Mouse (Mus musculus) liver, embryonic 13.5 days (tissue): ENCODE results near the gene Lims1. TPM values are rescaled to one million over a fixed set of nuclear protein-coding genes. Genes with fewer than 3 reads are reported as not detected.
"Not testable (repeated sequence)": the region's sequence is repeated elsewhere in the genome, so short reads cannot be mapped to it uniquely, and the experiment has no call there.

ENCODE experiments used
- ATAC-seq: fragments of 200-750 bp; cut with Nextera tagmentation; 2 replicates; pipeline ENCODE4 v1.8.0; 2017; ENCODE audit warnings: low read depth, mild to moderate bottlenecking, moderate number of reproducible peaks, moderate library complexity
- DNase-seq: peaks from one replicate; pipeline ENCODE4 v3.0.0; 2022
- H3K27ac ChIP-seq: fragments of 300-500 bp; sonication (generic); 2 replicates; pipeline ENCODE4 v1.5.1; 2015; ENCODE audit warnings: moderate library complexity, mild to moderate bottlenecking, inconsistent platforms
- H3K27me3 ChIP-seq: fragments of 300-500 bp; sonication (generic); 2 replicates; pipeline ENCODE4 v1.6.1; 2015; ENCODE audit warnings: mild to moderate bottlenecking, inconsistent platforms
- H3K36me3 ChIP-seq: fragments of 300-500 bp; sonication (generic); 2 replicates; pipeline ENCODE4 v1.6.1; 2015; ENCODE audit warnings: mild to moderate bottlenecking, inconsistent platforms
- H3K4me1 ChIP-seq: fragments of 300-500 bp; sonication (generic); replicated peaks from 2 replicates; pipeline ENCODE4 v1.6.1; 2015; ENCODE audit warnings: inconsistent platforms
- H3K4me2 ChIP-seq: fragments of 300-500 bp; sonication (generic); 2 replicates; pipeline ENCODE4 v1.6.1; 2015; ENCODE audit warnings: inconsistent platforms, mild to moderate bottlenecking, moderate library complexity
- H3K4me3 ChIP-seq: fragments of 300-500 bp; sonication (generic); replicated peaks from 2 replicates; pipeline ENCODE4 v1.5.1; 2015; ENCODE audit warnings: mild to moderate bottlenecking, inconsistent platforms
- H3K9ac ChIP-seq: fragments of 300-500 bp; sonication (generic); 2 replicates; pipeline ENCODE4 v1.6.1; 2015; ENCODE audit warnings: mild to moderate bottlenecking, inconsistent platforms
- H3K9me3 ChIP-seq: fragments of 300-500 bp; sonication (generic); replicated peaks from 2 replicates; pipeline ENCODE4 v1.6.1; 2016; ENCODE audit warnings: inconsistent platforms
- WGBS: fragments of 180-500 bp; shearing (Covaris S2); methylation state at CpG from one replicate; pipeline ENCODE4 v1.1.7; 2015; ENCODE audit not compliant: insufficient replicate concordance; 5-methylcytosine and 5-hydroxymethylcytosine counted together
- polyA plus RNA-seq: library from polyadenylated mRNA; unstranded; fragments of >200 nt; fragmentation: Nextera tagmentation; extraction: Ambion mirVana; gene quantifications from 2 replicates; pipeline ENCODE4 v1.2.1, GENCODE M21; 2015

Lims1 gene
- polyA plus RNA-seq, 1 experiment from 2014 or later = 107 TPM

- H3K27ac ChIP-seq = peak overlapping the region; percentile 48; the same call in 1 of the 2 replicates
- no peaks in the 10 kb centered on the region for H3K9me3 ChIP-seq
- DNase-seq = no peak
- peak overlapping the region; percentile 17; the same call in 1 of the 2 replicates for H3K9ac ChIP-seq
- H3K36me3 ChIP-seq = no peaks in the 10 kb centered on the region
- no peak overlapping the region for H3K4me3 ChIP-seq
- H3K27me3 ChIP-seq = no peaks in the 10 kb centered on the region
- WGBS = 62% methylated on average over 3 of the region's 3 CpGs
- H3K4me1 ChIP-seq = peaks cover 59% of the 10 kb centered on the region
- H3K4me2 ChIP-seq = peak overlapping the region; percentile 29; the same call in 1 of the 2 replicates
- no peak for ATAC-seq
Measured at GRCm38 (mm10) chr10:58326271-58326670, 3.0 kb downstream of the Lims1 start.

GRCm38 (mm10) chr10:58327836-58328235, 4.6 kb downstream of the Lims1 start:
- not testable (repeated sequence) for H3K4me3 ChIP-seq, H3K4me2 ChIP-seq, H3K9me3 ChIP-seq, H3K36me3 ChIP-seq, H3K9ac ChIP-seq, DNase-seq, H3K27me3 ChIP-seq, H3K27ac ChIP-seq, ATAC-seq
- H3K4me1 ChIP-seq = peaks cover 56% of the 10 kb centered on the region
- WGBS = 77% methylated on average over 6 of the region's 6 CpGs

- H3K4me2 ChIP-seq = no peak overlapping the region
- 0 out of 2 replicates have a peak overlapping the region, but pooled peaks have one; percentile 13 for H3K9ac ChIP-seq
- 80% methylated on average over 8 of the region's 8 CpGs for WGBS
- no peaks in the 10 kb centered on the region for H3K36me3 ChIP-seq
- H3K27ac ChIP-seq = no peak overlapping the region
- ATAC-seq = no peak
- H3K4me3 ChIP-seq = no peak overlapping the region
- H3K27me3 ChIP-seq = no peaks in the 10 kb centered on the region
- no peaks in the 10 kb centered on the region for H3K9me3 ChIP-seq
- H3K4me1 ChIP-seq = peaks cover 58% of the 10 kb centered on the region
- DNase-seq = no peak
Measured at GRCm38 (mm10) chr10:58328517-58329108, 5.3 kb downstream of the Lims1 start.

GRCm38 (mm10) chr10:58330635-58331034, 7.4 kb downstream of the Lims1 start:
- ATAC-seq (peak; percentile 64), DNase-seq (no peak)
- no peaks in the 10 kb centered on the region for H3K9me3 ChIP-seq
- H3K36me3 ChIP-seq = no peaks in the 10 kb centered on the region
- H3K4me3 ChIP-seq = no peak overlapping the region
- H3K9ac ChIP-seq = no peak overlapping the region
- H3K4me2 ChIP-seq = no peak overlapping the region
- no peaks in the 10 kb centered on the region for H3K27me3 ChIP-seq
- H3K27ac ChIP-seq = no peak overlapping the region
- H3K4me1 ChIP-seq = peaks cover 54% of the 10 kb centered on the region

GRCm38 (mm10) chr10:58331741-58332140, 8.5 kb downstream of the Lims1 start:
- ATAC-seq = no peak

GRCm38 (mm10) chr10:58333414-58333813, 10.1 kb downstream of the Lims1 start:
- ATAC-seq (no peak), DNase-seq (no peak)
- H3K9ac ChIP-seq = no peak overlapping the region
- no peak overlapping the region for H3K4me2 ChIP-seq
- no peaks in the 10 kb centered on the region for H3K36me3 ChIP-seq
- no peak overlapping the region for H3K27ac ChIP-seq
- H3K4me1 ChIP-seq = peaks cover 38% of the 10 kb centered on the region
- no peak overlapping the region for H3K4me3 ChIP-seq
- no peaks in the 10 kb centered on the region for H3K9me3 ChIP-seq
- no peaks in the 10 kb centered on the region for H3K27me3 ChIP-seq
- WGBS = 71% methylated on average over 5 of the region's 5 CpGs

More at GRCm38 (mm10) chr10:58331741-58332140, 8.5 kb downstream of the Lims1 start:
- Histone ChIP-seq H3K9me3 (no peaks in the 10 kb centered on the region), H3K36me3 (no peaks in the 10 kb centered on the region), H3K9ac (no peak overlapping the region), H3K4me1 (peaks cover 44% of the 10 kb centered on the region), H3K27me3 (no peaks in the 10 kb centered on the region), H3K4me2 (no peak overlapping the region), H3K4me3 (no peak overlapping the region), H3K27ac (no peak overlapping the region)
- no peak for DNase-seq

GRCm38 (mm10) chr10:58336156-58336555, 12.9 kb downstream of the Lims1 start:
- Histone ChIP-seq H3K36me3 (peaks cover 6% of the 10 kb centered on the region; the same call in 1 of the 2 replicates), H3K4me2 (no peak overlapping the region), H3K9me3 (no peaks in the 10 kb centered on the region), H3K4me3 (no peak overlapping the region), H3K27me3 (no peaks in the 10 kb centered on the region), H3K9ac (no peak overlapping the region), H3K27ac (no peak overlapping the region), H3K4me1 (peaks cover 33% of the 10 kb centered on the region)
- 95% methylated on average over 1 of the region's 1 CpGs for WGBS
- ATAC-seq (no peak), DNase-seq (no peak)

- peaks cover 38% of the 10 kb centered on the region for H3K4me1 ChIP-seq
- H3K27ac ChIP-seq, H3K27me3 ChIP-seq, H3K4me2 ChIP-seq, DNase-seq, H3K9ac ChIP-seq, H3K36me3 ChIP-seq, H3K9me3 ChIP-seq, ATAC-seq, H3K4me3 ChIP-seq: not testable (repeated sequence)
- 80% methylated on average over 4 of the region's 4 CpGs for WGBS
Measured at GRCm38 (mm10) chr10:58337091-58337490, 13.8 kb downstream of the Lims1 start.

- Histone ChIP-seq H3K4me1 (peaks cover 40% of the 10 kb centered on the region), H3K9ac (no peak overlapping the region), H3K4me2 (no peak overlapping the region), H3K9me3 (no peaks in the 10 kb centered on the region), H3K27ac (no peak overlapping the region), H3K27me3 (no peaks in the 10 kb centered on the region), H3K4me3 (no peak overlapping the region), H3K36me3 (peaks cover 6% of the 10 kb centered on the region; the same call in 1 of the 2 replicates)
- WGBS = 45% methylated on average over 1 of the region's 1 CpGs
- ATAC-seq (no peak), DNase-seq (no peak)
Measured at GRCm38 (mm10) chr10:58338590-58338989, 15.3 kb downstream of the Lims1 start.

GRCm38 (mm10) chr10:58341685-58342084, 18.4 kb downstream of the Lims1 start:
- 36% methylated on average over 2 of the region's 2 CpGs for WGBS
- Histone ChIP-seq H3K4me3 (no peak overlapping the region), H3K4me2 (no peak overlapping the region), H3K4me1 (peaks cover 39% of the 10 kb centered on the region), H3K9ac (no peak overlapping the region), H3K36me3 (peaks cover 6% of the 10 kb centered on the region; the same call in 1 of the 2 replicates), H3K27ac (peak overlapping the region; percentile 51; the same call in 1 of the 2 replicates), H3K27me3 (no peaks in the 10 kb centered on the region), H3K9me3 (no peaks in the 10 kb centered on the region)
- DNase-seq (no peak), ATAC-seq (peak; percentile 50)

GRCm38 (mm10) chr10:58342199-58342598, 18.9 kb downstream of the Lims1 start:
- Histone ChIP-seq H3K27me3 (no peaks in the 10 kb centered on the region), H3K9me3 (no peaks in the 10 kb centered on the region), H3K36me3 (peaks cover 6% of the 10 kb centered on the region; the same call in 1 of the 2 replicates), H3K27ac (peak overlapping the region; percentile 51), H3K4me3 (no peak overlapping the region), H3K9ac (no peak overlapping the region), H3K4me2 (no peak overlapping the region), H3K4me1 (peaks cover 39% of the 10 kb centered on the region)
- DNase-seq = no peak
- no peak for ATAC-seq
- WGBS = 63% methylated on average over 2 of the region's 2 CpGs

- Histone ChIP-seq H3K4me3 (no peak overlapping the region), H3K27ac (no peak overlapping the region), H3K4me1 (peaks cover 34% of the 10 kb centered on the region), H3K27me3 (no peaks in the 10 kb centered on the region), H3K4me2 (no peak overlapping the region), H3K9ac (no peak overlapping the region), H3K36me3 (peaks cover 6% of the 10 kb centered on the region; the same call in 1 of the 2 replicates), H3K9me3 (no peaks in the 10 kb centered on the region)
- no peak for ATAC-seq
- 40% methylated on average over 3 of the region's 3 CpGs for WGBS
- DNase-seq = no peak
Measured at GRCm38 (mm10) chr10:58343552-58343951, 20.3 kb downstream of the Lims1 start.
